Mouse (Mus musculus) bone marrow macrophage, adult 2 months (primary cell): ENCODE data around the gene Fam20c. TPM values are rescaled to one million over a fixed set of nuclear protein-coding genes. Genes with fewer than 3 reads are reported as not detected.

Experiments
- H3K27ac ChIP-seq: 2 replicates; pipeline ENCODE4 v1.5.1; 2012; ENCODE audit warnings: low read depth, low read length; ENCODE audit not compliant: insufficient read depth
- H3K4me1 ChIP-seq: 2 replicates; pipeline ENCODE4 v1.6.1; 2012; ENCODE audit warnings: low read length; ENCODE audit not compliant: control insufficient read depth, insufficient read depth
- H3K4me3 ChIP-seq: 2 replicates; pipeline ENCODE4 v1.5.1; 2012; ENCODE audit warnings: mild to moderate bottlenecking, low read length, moderate library complexity; ENCODE audit not compliant: insufficient read depth
- CTCF ChIP-seq: IDR thresholded peaks from 2 replicates; pipeline ENCODE4 v1.5.1; 2012; ENCODE audit warnings: low read depth, mild to moderate bottlenecking, low read length, moderate library complexity
- POLR2A ChIP-seq: IDR thresholded peaks from 2 replicates; pipeline ENCODE4 v1.6.1; 2012; ENCODE audit warnings: mild to moderate bottlenecking, low read depth, low read length, borderline replicate concordance
- polyA plus RNA-seq: library from polyadenylated mRNA; stranded (reverse); fragments of >200 nt; gene quantifications from 2 replicates; pipeline ENCODE4 v1.2.4, GENCODE M21; 2012; ENCODE audit not compliant: missing spikeins, insufficient read depth, insufficient read length

Gene Fam20c
- polyA plus RNA-seq, result 33.1 and 36.5 TPM in 2 replicates

GRCm38 (mm10) chr5:138754303-138755120, at the start of gene Fam20c:
Gene Fam20c (plus strand): TSS chr5:138754514.
- Histone ChIP-seq H3K27ac (peak within 1 kb of the TSS; percentile 82), H3K4me3 (peak within 1 kb of the TSS; percentile 81), H3K4me1 (peaks cover 28% of the 10 kb centered on the region)

GRCm38 (mm10) chr5:138707367-138707766, 46.9 kb upstream of the Fam20c start:
- Histone ChIP-seq H3K27ac (0 out of 2 replicates have a peak overlapping the region, but pooled peaks have one; percentile 6), H3K4me1 (peaks cover 14% of the 10 kb centered on the region), H3K4me3 (no peak overlapping the region)
- TF ChIP-seq CTCF (no peak), POLR2A (no peak)

More at GRCm38 (mm10) chr5:138754303-138755120, at the start of gene Fam20c:
- no peak for TF ChIP-seq CTCF
- TF ChIP-seq POLR2A, result no peak

- Histone ChIP-seq H3K4me3 (no peak overlapping the region), H3K27ac (no peak overlapping the region), H3K4me1 (peaks cover 14% of the 10 kb centered on the region)
- TF ChIP-seq POLR2A (no peak), CTCF (no peak)
Observed at GRCm38 (mm10) chr5:138708591-138708990, 45.7 kb upstream of the Fam20c start.

- H3K4me3 ChIP-seq, result no peak overlapping the region
- no peak for TF ChIP-seq CTCF
- no peak for TF ChIP-seq POLR2A
- peaks cover 4% of the 10 kb centered on the region; the same call in 1 of the 2 replicates for H3K4me1 ChIP-seq
- H3K27ac ChIP-seq, result no peak overlapping the region
Observed at GRCm38 (mm10) chr5:138715561-138716095, 38.7 kb upstream of the Fam20c start.

- Histone ChIP-seq H3K27ac (no peak overlapping the region), H3K4me1 (no peaks in the 10 kb centered on the region), H3K4me3 (no peak overlapping the region)
- TF ChIP-seq POLR2A, result no peak
- no peak for TF ChIP-seq CTCF
Observed at GRCm38 (mm10) chr5:138720329-138721190, 33.8 kb upstream of the Fam20c start.

GRCm38 (mm10) chr5:138724417-138724816, 29.9 kb upstream of the Fam20c start:
- TF ChIP-seq POLR2A, result no peak
- TF ChIP-seq CTCF, result no peak
- H3K27ac ChIP-seq, result no peak overlapping the region
- H3K4me1 ChIP-seq, result no peaks in the 10 kb centered on the region
- H3K4me3 ChIP-seq, result no peak overlapping the region

- TF ChIP-seq CTCF, result no peak
- no peak for TF ChIP-seq POLR2A
- Histone ChIP-seq H3K4me1 (no peaks in the 10 kb centered on the region), H3K27ac (no peak overlapping the region), H3K4me3 (no peak overlapping the region)
Observed at GRCm38 (mm10) chr5:138725151-138725550, 29.2 kb upstream of the Fam20c start.

GRCm38 (mm10) chr5:138730863-138731262, 23.5 kb upstream of the Fam20c start:
- TF ChIP-seq CTCF (no peak), POLR2A (no peak)

GRCm38 (mm10) chr5:138733317-138733899, 20.9 kb upstream of the Fam20c start:
- H3K4me3 ChIP-seq, result no peak overlapping the region
- H3K27ac ChIP-seq, result no peak overlapping the region
- TF ChIP-seq CTCF, result no peak
- TF ChIP-seq POLR2A, result no peak
- peaks cover 29% of the 10 kb centered on the region for H3K4me1 ChIP-seq

More at GRCm38 (mm10) chr5:138730863-138731262, 23.5 kb upstream of the Fam20c start:
- Histone ChIP-seq H3K4me3 (no peak overlapping the region), H3K4me1 (peaks cover 16% of the 10 kb centered on the region), H3K27ac (peak overlapping the region; percentile 46)

- no peak for TF ChIP-seq POLR2A
Observed at GRCm38 (mm10) chr5:138734018-138734417, 20.3 kb upstream of the Fam20c start.

More at GRCm38 (mm10) chr5:138734018-138734417, 20.3 kb upstream of the Fam20c start:
- Histone ChIP-seq H3K27ac (no peak overlapping the region), H3K4me3 (no peak overlapping the region), H3K4me1 (peaks cover 29% of the 10 kb centered on the region)
